Mouse (Mus musculus) intestine, postnatal 0 days (tissue): ENCODE data around the gene Myh9. TPM values are rescaled to one million over a fixed set of nuclear protein-coding genes. Genes with fewer than 3 reads are reported as not detected.
"Not testable (repeated sequence)": the region's sequence is repeated elsewhere in the genome, so short reads cannot be mapped to it uniquely, and the experiment has no call there.

Experiments used
- ATAC-seq: fragments of 200-750 bp; cut with Nextera tagmentation; 2 replicates; pipeline ENCODE4 v1.8.0; 2017; ENCODE audit warnings: mild to moderate bottlenecking, moderate TSS enrichment, moderate library complexity
- H3K27ac ChIP-seq: fragments of 300-500 bp; sonication (generic); 2 replicates; pipeline ENCODE4 v1.5.1; 2014; ENCODE audit warnings: mild to moderate bottlenecking, low read depth, low read length, moderate library complexity
- H3K27me3 ChIP-seq: fragments of 300-500 bp; sonication (generic); replicated peaks from 2 replicates; pipeline ENCODE4 v1.6.1; 2014; ENCODE audit warnings: low read length, mixed read lengths; ENCODE audit not compliant: control insufficient read depth, insufficient read depth
- H3K36me3 ChIP-seq: fragments of 300-500 bp; sonication (generic); 2 replicates; pipeline ENCODE4 v1.6.1; 2014; ENCODE audit warnings: mild to moderate bottlenecking, moderate library complexity; ENCODE audit not compliant: control insufficient read depth, insufficient read depth
- H3K4me1 ChIP-seq: fragments of 300-500 bp; sonication (generic); replicated peaks from 2 replicates; pipeline ENCODE4 v1.6.1; 2014; ENCODE audit warnings: antibody characterized with exemption, low read length, mixed read lengths; ENCODE audit not compliant: control insufficient read depth, insufficient read depth
- H3K4me2 ChIP-seq: fragments of 300-500 bp; sonication (generic); replicated peaks from 2 replicates; pipeline ENCODE4 v1.6.1; 2014; ENCODE audit warnings: low read depth, mild to moderate bottlenecking, moderate library complexity
- H3K4me3 ChIP-seq: fragments of 300-500 bp; sonication (generic); 2 replicates; pipeline ENCODE4 v1.5.1; 2014; ENCODE audit warnings: low read depth, low read length
- H3K9ac ChIP-seq: fragments of 300-500 bp; sonication (generic); 2 replicates; pipeline ENCODE4 v1.6.1; 2014; ENCODE audit warnings: mild to moderate bottlenecking, low read depth, low read length
- H3K9me3 ChIP-seq: fragments of 300-500 bp; sonication (generic); 2 replicates; pipeline ENCODE4 v1.6.1; 2016; ENCODE audit warnings: mixed run types; ENCODE audit not compliant: control insufficient read depth
- CTCF ChIP-seq: sonication (generic); IDR thresholded peaks from 2 replicates; pipeline ENCODE4 v1.5.1; 2016; ENCODE audit warnings: low read depth, mild to moderate bottlenecking, control low read depth, antibody characterized with exemption, moderate library complexity
- WGBS: fragments of 180-500 bp; shearing (Covaris S2); extraction: QIAGEN DNeasy Blood & Tissue Kit; methylation state at CpG from one replicate; pipeline ENCODE4 v1.1.7; 2014; 5-methylcytosine and 5-hydroxymethylcytosine counted together
- polyA plus RNA-seq: library from polyadenylated mRNA; unstranded; fragments of >200 nt; fragmentation: Nextera tagmentation; extraction: Ambion mirVana; gene quantifications from 2 replicates; pipeline ENCODE4 v1.2.1, GENCODE M21; 2015

Myh9 gene
- polyA plus RNA-seq, 1 experiment from 2014 or later: 25.7 TPM

GRCm38 (mm10) chr15:77851136-77851535, 9.2 kb upstream of the Myh9 start:
- no peaks in the 10 kb centered on the region for H3K27me3 ChIP-seq
- no peak overlapping the region for H3K4me3 ChIP-seq
- no peak overlapping the region for H3K9ac ChIP-seq
- no peak overlapping the region for H3K27ac ChIP-seq
- H3K4me2 ChIP-seq: no peak overlapping the region
- no peaks in the 10 kb centered on the region for H3K36me3 ChIP-seq
- WGBS: 49% methylated on average over 3 of the region's 3 CpGs
- no peak for TF ChIP-seq CTCF
- peaks cover 5% of the 10 kb centered on the region; the same call in 1 of the 2 replicates for H3K4me1 ChIP-seq
- ATAC-seq: no peak
- no peaks in the 10 kb centered on the region for H3K9me3 ChIP-seq

- 44% methylated on average over 9 of the region's 9 CpGs for WGBS
- Histone ChIP-seq H3K36me3 (no peaks in the 10 kb centered on the region), H3K9ac (no peak overlapping the region), H3K27me3 (no peaks in the 10 kb centered on the region), H3K4me3 (no peak overlapping the region), H3K9me3 (no peaks in the 10 kb centered on the region), H3K4me1 (no peaks in the 10 kb centered on the region), H3K27ac (peak overlapping the region; percentile 46; the same call in 1 of the 2 replicates), H3K4me2 (0 out of 2 replicates have a peak overlapping the region, but pooled peaks have one; percentile 21)
- peak; percentile 87 for ATAC-seq
- TF ChIP-seq CTCF: no peak
These were observed 7.7 kb upstream of the Myh9 start for GRCm38 (mm10) chr15:77849572-77850229.

- no peak overlapping the region for H3K4me3 ChIP-seq
- WGBS: 42% methylated on average over 5 of the region's 5 CpGs
- no peaks in the 10 kb centered on the region for H3K36me3 ChIP-seq
These were observed 7.1 kb upstream of the Myh9 start for GRCm38 (mm10) chr15:77849039-77849436.

GRCm38 (mm10) chr15:77848415-77849038, 6.6 kb upstream of the Myh9 start:
- WGBS: 75% methylated on average over 16 of the region's 16 CpGs
- no peak for ATAC-seq
- Histone ChIP-seq H3K9ac (no peak overlapping the region), H3K27me3 (no peaks in the 10 kb centered on the region), H3K4me2 (no peak overlapping the region), H3K27ac (no peak overlapping the region), H3K4me1 (no peaks in the 10 kb centered on the region), H3K9me3 (no peaks in the 10 kb centered on the region), H3K36me3 (no peaks in the 10 kb centered on the region), H3K4me3 (no peak overlapping the region)
- no peak for TF ChIP-seq CTCF

More at GRCm38 (mm10) chr15:77849039-77849436, 7.1 kb upstream of the Myh9 start:
- H3K9me3 ChIP-seq: no peaks in the 10 kb centered on the region
- H3K4me2 ChIP-seq: no peak overlapping the region
- ATAC-seq: 0 out of 2 replicates have a peak, but pooled peaks have one; percentile 12
- TF ChIP-seq CTCF: no peak
- H3K27me3 ChIP-seq: no peaks in the 10 kb centered on the region
- no peak overlapping the region for H3K27ac ChIP-seq
- no peak overlapping the region for H3K9ac ChIP-seq
- H3K4me1 ChIP-seq: no peaks in the 10 kb centered on the region

- TF ChIP-seq CTCF: no peak
- Histone ChIP-seq H3K27me3 (no peaks in the 10 kb centered on the region), H3K4me2 (no peak overlapping the region), H3K9ac (no peak overlapping the region), H3K4me3 (no peak overlapping the region), H3K27ac (no peak overlapping the region), H3K9me3 (no peaks in the 10 kb centered on the region), H3K36me3 (no peaks in the 10 kb centered on the region), H3K4me1 (no peaks in the 10 kb centered on the region)
- ATAC-seq: no peak
- WGBS: 69% methylated on average over 3 of the region's 3 CpGs
These were observed 5.9 kb upstream of the Myh9 start for GRCm38 (mm10) chr15:77847826-77848225.

GRCm38 (mm10) chr15:77847108-77847507, 5.1 kb upstream of the Myh9 start:
- H3K4me2 ChIP-seq: no peak overlapping the region
- H3K9me3 ChIP-seq: no peaks in the 10 kb centered on the region
- no peak overlapping the region for H3K4me3 ChIP-seq
- no peaks in the 10 kb centered on the region for H3K4me1 ChIP-seq
- 83% methylated on average over 3 of the region's 3 CpGs for WGBS
- no peak overlapping the region for H3K27ac ChIP-seq
- no peaks in the 10 kb centered on the region for H3K27me3 ChIP-seq
- no peak for ATAC-seq
- no peak for TF ChIP-seq CTCF
- H3K9ac ChIP-seq: no peak overlapping the region
- no peaks in the 10 kb centered on the region for H3K36me3 ChIP-seq

GRCm38 (mm10) chr15:77845931-77846595, 4.1 kb upstream of the Myh9 start:
- H3K4me2 ChIP-seq, H3K36me3 ChIP-seq, H3K9me3 ChIP-seq, H3K4me3 ChIP-seq, H3K27me3 ChIP-seq, H3K9ac ChIP-seq, H3K4me1 ChIP-seq, ATAC-seq, H3K27ac ChIP-seq: not testable (repeated sequence)
- WGBS: 74% methylated on average over 11 of the region's 11 CpGs
